Mouse (Mus musculus) testis, adult 2 months (tissue): ENCODE results near the gene Nlrp10.

ENCODE experiments used
- CTCF ChIP-seq: fragments of 200-500 bp; IDR thresholded peaks from 2 replicates; pipeline ENCODE4 v1.5.1; 2012; ENCODE audit warnings: low read depth, mild to moderate bottlenecking, inconsistent platforms, low read length, moderate library complexity; ENCODE audit not compliant: control insufficient read depth, insufficient read depth, insufficient replicate concordance
- POLR2A ChIP-seq: fragments of 200-500 bp; IDR thresholded peaks from 2 replicates; pipeline ENCODE4 v1.6.1; 2012; ENCODE audit warnings: low read depth, mild to moderate bottlenecking, inconsistent platforms, low read length, moderate library complexity; ENCODE audit not compliant: control insufficient read depth

DNA sequence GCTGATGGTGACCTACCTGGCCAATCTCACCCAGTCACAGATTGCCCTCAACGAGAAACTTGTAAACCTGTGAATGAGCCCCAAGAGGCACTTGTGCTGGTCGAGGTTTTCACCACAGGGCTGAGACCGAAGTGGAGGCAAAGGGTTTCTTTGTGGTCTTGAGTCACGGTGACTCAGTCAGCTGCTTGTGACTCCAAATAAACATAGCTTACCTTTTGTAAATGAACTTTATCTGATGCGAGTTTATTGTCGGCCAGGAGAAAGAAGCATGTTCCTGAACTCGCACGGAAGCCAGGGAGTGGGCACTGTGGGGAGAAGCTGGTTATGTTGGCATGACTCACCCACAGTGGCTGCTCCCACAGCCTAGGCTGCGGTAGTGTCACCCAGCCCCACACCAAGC, 11.5 kb upstream of the Nlrp10 start:
- TF ChIP-seq CTCF (no peak), POLR2A (no peak)
